Mouse (Mus musculus): ENCODE data around the gene Gm20532. TPM values are rescaled to one million over a fixed set of nuclear protein-coding genes. Genes with fewer than 3 reads are reported as not detected.
A peak's percentile ranks its signal among the peaks of the same experiment; 100 is the strongest.

The Gm20532 gene
- total RNA-seq, 2 experiments from 2014 or later: not detected

DNA sequence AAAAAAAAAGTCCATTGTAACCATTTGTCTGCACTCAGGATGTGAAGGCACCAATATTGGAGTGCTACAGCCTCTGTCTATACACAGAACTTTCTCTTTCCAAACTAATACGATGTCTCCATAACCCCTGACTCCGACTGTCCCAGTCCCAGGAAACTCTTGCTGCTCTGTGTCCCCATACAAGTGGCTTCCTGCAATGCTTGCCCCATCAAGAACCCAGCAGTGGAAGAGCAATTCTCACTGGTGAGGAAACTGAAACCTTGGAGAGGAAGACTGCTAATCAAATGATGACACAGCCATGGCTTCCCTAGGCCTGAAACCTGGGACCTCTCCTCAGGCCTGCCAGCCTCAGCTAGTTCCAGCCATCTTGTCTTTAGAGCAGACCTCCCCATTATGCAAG lies 11.4 kb downstream of the Gm20532 start:
- no peak for DNase-seq

DNA sequence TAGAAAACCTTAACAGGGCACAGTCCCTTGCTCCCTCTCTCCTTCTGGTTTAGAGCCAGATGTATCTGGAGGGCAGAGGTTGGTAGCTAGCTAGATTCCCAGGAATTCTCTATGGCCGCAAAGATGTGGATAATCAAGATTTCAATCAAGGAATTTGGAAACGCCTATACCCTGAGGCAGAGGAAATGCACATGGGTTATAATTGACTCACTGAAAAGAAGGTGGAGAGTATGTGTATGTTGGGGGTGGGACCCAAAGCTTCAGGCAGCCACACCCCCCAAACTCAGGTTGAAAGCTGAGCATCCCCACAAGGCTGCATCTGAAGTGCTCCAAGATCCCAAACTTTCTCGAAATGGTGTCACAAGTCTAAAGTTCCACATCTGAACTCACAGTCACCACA lies 12.0 kb downstream of the Gm20532 start:
- no peak for DNase-seq

- no peak for DNase-seq
Measured at GRCm38 (mm10) chr2:26599965-26600364, 13.5 kb downstream of the Gm20532 start.

GRCm38 (mm10) chr2:26600664-26601063 lies 14.2 kb downstream of the Gm20532 start:
- DNase-seq: no peak

GRCm38 (mm10) chr2:26601595-26601994 lies 15.2 kb downstream of the Gm20532 start:
- no peak for DNase-seq

DNA sequence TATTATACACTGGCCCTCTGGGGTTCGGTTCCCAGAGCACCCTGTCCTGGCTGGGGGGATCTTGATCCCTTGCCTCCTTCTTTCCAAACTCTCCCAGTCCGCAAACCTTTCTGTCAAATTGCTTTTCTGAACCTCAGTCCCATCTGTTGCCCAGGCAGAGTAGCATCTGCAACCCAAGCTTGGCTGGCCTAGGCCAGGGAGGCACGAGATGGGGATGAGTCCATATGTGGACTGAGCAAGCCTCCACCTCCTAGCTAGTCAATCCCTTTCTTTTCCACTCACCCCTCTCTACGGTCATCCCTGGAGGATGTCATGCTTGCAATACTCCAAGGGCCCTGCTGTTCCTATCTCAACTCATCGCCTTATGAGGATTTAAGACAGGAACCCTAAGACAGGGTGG lies 16.2 kb downstream of the Gm20532 start:
- no peak for DNase-seq

DNA sequence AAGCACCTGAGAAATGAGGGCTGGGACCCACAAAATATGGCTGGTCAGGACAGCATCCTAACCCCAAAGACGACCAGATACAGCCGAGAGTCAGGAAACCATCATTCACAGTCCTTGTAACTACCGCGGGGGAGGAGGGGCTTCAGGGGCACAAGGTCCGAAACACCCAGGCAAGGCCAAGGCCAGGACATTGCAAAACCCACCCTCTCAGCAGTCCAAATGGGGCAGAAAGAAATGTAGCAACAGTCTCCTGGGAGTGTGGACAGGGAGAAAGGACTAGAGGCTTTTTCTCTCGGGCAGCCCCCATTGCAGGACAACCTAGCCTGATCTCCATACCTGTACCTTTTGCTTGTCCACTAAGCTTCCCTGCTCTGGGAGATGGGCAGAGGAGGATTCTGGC lies 16.7 kb downstream of the Gm20532 start:
- no peak for DNase-seq

DNA sequence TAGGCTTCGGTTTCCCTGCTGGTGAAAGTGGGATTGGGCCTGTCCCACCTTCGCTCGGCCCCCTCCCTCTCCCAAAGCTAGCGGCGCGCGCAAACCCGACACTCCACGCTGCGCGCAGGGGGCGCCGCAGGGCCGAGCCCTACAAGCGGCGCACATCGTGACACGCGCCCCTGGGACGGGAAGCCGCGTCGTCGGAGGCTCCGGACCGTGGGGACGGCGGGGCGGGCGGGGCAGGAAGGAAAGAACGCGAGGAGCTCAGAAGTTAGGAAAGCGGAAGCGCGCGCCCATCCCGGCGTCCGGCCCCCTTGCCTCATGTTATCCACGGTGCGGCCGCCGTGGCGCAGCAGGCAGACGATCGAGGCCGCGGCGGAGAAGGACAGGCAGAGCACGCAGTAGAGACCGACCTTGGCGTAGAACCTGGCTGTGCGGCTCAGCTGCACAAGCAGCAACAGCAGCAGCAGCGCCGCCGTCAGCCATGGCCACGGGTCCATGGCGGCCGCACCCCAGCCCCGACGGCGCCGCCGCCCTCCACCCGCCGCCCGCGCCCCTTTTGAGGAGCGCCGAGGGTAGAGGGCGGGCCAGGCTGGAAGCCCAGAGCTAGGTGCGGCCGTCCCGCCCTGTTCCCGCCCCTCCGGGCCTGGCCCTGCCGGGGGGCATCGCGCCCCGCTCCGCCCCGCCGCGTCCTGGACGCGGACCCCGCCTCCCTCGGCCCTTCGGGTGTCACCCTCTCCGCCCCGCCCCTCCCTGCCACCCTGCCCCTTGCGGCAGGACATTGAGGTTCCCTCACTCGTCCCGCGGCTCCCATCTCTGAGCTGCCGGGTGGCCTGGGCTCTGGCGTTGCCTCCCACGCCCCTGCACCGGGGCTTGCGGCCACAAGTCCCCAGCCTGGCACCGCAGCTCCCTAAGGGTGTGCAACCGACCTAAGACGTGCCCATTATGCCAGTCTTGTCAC lies 17.6 kb downstream of the Gm20532 start, which contains the start of gene Agpat2:
Agpat2 (minus strand) TSS at position 698 of the 952 bp plus-strand sequence.
- peak; percentile 84 for DNase-seq

DNA sequence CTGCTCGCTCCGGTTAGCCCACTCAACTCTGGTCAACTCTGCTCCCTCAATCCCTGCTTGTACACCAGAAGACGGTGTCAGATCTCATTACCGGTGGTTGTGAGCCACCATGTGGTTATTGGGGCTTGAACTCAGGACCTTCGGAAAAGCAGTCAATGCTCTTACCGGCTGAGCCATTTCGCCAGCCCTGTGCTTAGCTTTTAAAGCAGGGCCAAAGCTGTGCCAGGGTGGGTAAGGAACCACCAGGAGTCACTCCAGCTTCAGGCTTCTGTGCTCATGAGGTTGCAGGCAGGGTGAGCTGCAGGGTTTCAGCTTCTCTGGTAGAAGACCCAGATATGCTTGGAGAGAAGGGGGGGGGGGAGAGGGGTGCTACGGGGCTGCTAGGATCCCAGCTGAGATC lies 18.9 kb downstream of the Gm20532 start:
- no peak for DNase-seq

DNA sequence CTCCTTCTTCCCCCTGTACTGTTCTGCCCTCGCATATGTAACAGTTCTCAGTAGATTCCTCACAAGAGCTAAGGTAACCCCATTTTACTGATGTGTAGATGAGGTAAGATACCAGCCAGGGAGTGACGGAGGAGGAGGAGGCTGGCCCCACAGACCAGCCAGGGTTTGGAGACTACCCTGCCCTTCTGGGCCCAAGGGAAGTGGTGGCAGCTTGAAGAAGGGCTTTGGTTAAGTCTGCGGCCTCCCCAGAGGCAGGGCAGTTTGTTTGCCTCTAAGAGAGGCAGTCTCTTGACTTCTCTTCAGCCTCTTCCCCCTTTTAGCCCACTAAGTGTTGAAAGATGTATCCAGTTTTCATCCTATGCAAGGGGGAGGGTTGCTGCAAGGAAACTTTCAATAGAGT lies 20.1 kb downstream of the Gm20532 start:
- no peak for DNase-seq

DNA sequence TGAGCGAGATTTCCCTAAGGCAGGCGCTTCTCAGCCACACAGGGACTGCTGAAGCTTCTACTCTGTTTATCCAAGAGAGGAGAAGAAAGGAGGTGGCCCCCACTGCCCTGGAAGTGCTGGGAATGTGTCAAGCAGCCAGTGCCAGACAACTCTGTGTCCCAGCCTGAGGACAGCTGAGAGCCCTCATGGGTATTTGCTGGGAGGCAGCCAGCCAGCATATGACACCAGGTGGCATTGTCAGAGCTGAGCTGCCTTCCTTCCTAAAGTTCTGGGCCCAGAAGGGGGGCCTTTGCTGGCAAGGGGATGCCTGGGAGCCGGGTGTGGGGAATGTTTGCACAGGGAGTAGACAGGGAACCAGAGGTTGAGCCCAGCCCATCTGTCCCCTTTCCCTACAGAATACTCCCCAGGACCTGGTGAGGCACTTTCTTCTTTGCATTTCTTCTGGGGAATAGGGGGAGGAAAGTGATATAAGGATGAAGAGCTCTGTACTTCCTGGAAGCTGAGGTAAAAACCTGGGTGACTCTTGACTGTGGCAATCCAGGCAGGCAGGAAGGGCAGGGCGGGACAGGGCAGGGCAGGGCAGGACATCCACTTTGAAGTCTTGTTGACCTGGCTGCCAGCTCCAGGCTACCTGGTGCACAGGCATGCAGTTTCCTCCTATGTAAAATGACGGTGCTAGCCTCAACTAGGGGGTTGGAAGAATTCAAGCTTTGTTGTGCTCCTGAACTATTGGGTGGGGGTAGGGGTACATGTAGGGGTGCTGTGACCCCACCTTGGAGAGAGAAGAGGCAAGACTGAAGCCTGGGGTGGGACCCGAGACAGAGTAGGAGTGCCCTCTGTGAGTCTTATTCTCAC lies 20.8 kb downstream of the Gm20532 start:
- DNase-seq: no peak

DNA sequence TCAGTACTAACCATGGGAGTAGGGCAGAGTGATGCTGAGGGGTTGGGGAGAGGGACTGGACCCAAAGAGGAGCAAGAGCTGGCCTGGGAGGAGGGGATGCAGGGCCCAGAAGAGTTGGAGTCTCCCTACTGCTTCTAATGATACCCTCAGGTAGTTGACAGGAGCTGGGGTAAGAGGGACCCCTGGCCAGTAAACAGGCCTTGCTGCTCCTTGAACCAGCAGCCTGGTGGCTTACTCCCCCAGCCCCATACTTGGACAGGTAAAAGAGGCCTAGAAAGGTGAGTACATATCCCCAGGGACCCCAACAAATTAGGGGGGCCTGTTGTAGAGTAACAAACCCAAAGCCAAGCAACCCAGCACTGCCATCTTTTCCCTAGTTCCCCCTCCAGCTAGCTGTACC lies 22.3 kb downstream of the Gm20532 start:
- DNase-seq: no peak

DNA sequence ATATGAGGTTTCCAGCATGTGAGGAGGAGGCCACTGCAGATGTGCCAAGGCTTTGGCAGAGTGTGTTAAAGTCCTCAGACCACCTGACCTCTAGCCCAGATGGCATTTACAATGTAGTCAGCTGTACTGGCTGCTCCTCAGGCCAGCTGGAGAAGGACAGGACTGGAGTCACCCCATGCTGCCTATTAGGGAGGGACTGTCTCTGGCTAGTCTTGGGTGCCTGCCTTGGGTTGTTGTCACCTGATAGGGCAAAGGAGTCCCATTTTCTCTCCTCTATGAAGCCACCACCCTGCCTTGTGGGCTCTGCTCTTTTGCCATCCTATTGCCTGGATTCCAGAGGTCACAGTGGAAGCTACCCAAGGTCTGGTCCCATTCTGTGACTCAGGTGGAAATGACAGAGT lies 22.8 kb downstream of the Gm20532 start:
- peak; percentile 73 for DNase-seq

DNA sequence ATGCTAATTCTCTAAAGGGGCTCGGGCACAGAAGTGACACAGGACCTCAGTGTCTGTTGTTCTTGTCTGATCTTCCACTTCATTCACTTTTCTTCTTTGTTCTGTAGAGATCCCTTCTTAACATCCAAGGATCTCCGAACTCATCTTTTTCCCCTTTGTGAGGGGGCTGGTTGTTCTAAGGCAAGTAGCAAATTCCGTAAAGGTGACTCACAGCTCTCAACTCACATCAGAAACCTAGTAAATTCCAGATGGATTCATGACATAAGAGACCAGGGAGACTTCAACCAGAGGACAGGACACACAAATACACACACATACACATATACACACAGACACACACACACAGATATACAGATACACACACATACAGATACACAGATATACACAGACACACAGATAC lies 24.1 kb downstream of the Gm20532 start:
- no peak for DNase-seq

DNA sequence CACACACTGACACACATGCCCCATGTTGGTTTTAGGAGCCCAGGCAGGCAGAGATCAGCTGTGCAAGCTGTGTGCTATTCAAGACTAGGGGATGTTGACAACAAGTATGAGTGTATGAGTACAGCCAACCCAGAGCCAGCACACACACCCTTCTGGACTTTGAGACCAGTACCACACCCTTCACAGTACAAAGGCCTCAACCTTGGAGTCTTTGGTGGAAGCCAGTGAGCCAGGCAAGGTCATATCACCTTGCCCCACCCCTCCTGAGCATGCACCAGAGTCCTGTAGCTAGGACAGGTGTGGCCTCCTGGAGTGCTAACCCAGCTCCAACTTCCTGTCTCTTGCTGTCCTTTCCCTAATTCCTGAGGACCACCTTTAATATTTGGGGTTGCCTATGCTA lies 24.6 kb downstream of the Gm20532 start:
- no peak for DNase-seq

DNA sequence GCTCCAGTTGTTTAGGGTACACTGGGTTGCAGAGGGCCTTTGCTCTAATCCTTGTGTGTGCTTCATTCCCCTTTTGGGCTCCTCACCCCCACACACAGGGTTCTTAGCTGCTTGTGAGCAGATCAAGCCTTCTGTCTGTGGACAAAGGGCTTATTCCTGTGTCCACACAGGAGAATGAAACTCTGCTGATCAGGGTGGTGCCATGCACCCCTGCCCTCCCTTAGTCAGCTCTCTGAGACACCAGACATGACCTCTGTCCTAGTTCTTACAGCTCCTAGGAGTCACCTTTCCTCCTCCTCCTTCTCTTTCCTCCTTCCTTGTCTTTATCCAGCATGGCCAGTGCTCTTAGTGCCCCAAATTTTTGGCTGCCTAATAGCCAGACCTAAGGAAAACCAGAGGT lies 25.5 kb downstream of the Gm20532 start:
- no peak for DNase-seq

DNA sequence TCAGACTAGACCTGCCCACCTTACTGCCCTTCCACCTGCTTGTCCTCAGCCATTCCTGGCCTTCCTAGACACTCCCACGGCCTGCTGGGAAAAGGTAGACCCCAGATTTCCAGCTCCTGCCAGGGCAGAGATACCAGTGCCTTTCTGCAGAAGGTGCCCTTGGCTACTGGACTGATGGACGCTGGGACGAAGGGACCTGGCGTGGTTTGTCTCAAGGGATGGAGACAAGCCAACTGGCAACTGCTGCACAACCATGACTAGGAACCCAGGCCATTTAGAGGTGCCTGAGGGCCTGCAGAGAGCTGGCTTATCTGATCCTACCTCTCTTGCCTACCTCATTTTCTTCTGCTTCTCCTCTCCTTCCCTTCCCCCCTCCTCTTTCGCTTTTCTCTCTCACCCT lies 28.5 kb downstream of the Gm20532 start:
- no peak for DNase-seq

- no peak for DNase-seq
Measured at GRCm38 (mm10) chr2:26615459-26616124, 29.2 kb downstream of the Gm20532 start.

DNA sequence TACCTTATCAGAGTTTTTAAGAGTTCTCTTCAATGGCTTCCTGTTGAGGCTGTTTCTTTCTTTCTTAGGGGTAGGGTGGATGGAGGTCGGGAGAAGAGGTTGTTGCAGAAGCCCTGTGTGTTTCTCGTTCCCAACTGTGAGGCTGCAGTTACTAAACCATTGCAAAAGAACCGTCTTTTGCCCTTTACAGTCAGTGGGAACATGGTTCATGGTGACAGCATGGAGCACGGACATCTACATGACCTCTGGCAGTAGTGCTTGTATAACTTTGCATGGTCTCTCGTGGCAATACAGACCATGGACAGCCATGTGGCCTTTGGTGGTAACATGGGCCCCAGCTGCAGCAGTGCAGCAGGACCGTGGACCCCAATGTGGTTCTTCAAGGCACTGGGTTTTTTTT lies 30.9 kb downstream of the Gm20532 start:
- no peak for DNase-seq

- DNase-seq: no peak
Measured at GRCm38 (mm10) chr2:26617928-26618327, 31.5 kb downstream of the Gm20532 start.

DNA sequence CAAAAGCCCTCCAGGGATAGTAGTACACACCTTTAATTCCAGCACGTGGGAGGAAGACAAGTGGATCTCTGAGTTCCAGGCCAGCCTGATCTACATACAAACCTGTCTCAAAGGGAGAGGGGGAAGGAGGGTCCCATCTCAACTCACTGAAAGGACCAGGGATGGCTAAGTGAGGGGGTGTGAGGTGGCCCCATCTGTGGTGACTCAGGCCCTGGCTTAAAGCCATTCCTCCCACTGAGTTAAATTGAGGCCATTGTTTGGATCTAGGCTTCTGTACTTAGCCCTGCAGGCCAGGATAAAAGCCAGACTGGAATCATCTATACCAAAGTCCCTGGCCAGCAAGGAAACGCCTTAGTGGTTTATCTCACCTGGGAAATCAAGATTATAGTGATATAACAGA lies 34.8 kb downstream of the Gm20532 start:
- DNase-seq: no peak

- DNase-seq: no peak
Measured at GRCm38 (mm10) chr2:26622984-26623383, 36.5 kb downstream of the Gm20532 start.

- DNase-seq: no peak
Measured at GRCm38 (mm10) chr2:26625419-26625818, 39.0 kb downstream of the Gm20532 start.
